Mouse (Mus musculus) urinary bladder, postnatal 10 days (tissue): ENCODE data around the gene Psmb8.

Experiments used
- DNase-seq: peaks from one replicate; pipeline ENCODE4 v3.0.0; 2022; ENCODE audit warnings: low spot score

Gene Psmb8

GRCm38 (mm10) chr17:34193468-34193867 lies 4.1 kb upstream of the Psmb8 start:
- DNase-seq, result no peak

- DNase-seq, result no peak
These were observed 2.8 kb upstream of the Psmb8 start for GRCm38 (mm10) chr17:34194723-34195122.

GRCm38 (mm10) chr17:34196491-34196890 lies 1.0 kb upstream of the Psmb8 start:
- DNase-seq, result no peak

DNA sequence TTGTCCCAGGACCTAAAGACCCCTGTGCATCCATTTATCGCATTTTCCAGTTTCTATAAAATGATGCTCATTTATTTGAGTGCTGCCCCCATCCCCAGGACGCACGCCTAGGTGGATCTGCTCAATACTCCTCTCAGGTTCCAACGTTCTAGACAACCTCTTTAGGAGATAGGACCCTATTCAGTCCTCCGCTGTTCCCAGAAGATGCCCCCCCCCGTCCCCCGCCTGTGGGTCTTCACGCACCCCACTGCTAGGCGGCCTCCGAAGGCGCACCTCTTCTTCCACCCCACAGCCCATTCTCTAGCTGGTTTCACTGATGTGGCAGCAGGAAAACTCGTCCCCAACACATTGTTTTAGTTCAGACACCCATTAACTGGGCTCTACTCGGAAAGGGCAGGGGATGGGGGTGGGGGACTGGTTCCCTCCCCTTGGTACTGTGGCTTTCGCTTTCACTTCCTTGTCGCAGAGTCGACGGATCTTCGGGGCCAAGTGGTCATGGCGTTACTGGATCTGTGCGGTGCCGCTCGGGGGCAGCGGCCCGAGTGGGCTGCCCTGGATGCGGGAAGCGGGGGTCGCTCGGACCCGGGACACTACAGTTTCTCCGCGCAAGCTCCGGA lies 491 bp downstream of the Psmb8 start:
- no peak for DNase-seq

DNA sequence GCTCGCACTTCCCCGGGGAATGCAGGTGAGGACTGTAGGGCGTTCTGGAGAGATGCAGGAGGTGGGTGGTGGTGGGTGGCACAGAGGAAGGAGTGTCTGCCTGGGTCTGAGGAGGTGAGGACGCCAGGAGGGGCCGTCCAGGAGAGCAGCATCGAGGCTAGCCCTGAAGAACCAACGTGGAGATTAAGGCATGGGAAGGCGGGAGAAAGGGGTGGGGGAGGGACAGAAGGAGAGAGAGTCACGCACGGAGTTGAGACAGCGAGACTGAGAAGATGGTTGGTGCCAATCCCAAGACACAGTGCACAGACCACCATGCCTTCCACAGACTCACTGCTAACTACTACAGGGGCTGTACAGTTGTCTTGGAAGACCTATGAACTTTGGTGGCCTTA lies 996 bp downstream of the Psmb8 start:
- DNase-seq, result no peak

- DNase-seq, result no peak
These were observed 1.6 kb downstream of the Psmb8 start for GRCm38 (mm10) chr17:34199050-34199619.

- DNase-seq, result no peak
These were observed 2.5 kb downstream of the Psmb8 start for GRCm38 (mm10) chr17:34200047-34200446.

DNA sequence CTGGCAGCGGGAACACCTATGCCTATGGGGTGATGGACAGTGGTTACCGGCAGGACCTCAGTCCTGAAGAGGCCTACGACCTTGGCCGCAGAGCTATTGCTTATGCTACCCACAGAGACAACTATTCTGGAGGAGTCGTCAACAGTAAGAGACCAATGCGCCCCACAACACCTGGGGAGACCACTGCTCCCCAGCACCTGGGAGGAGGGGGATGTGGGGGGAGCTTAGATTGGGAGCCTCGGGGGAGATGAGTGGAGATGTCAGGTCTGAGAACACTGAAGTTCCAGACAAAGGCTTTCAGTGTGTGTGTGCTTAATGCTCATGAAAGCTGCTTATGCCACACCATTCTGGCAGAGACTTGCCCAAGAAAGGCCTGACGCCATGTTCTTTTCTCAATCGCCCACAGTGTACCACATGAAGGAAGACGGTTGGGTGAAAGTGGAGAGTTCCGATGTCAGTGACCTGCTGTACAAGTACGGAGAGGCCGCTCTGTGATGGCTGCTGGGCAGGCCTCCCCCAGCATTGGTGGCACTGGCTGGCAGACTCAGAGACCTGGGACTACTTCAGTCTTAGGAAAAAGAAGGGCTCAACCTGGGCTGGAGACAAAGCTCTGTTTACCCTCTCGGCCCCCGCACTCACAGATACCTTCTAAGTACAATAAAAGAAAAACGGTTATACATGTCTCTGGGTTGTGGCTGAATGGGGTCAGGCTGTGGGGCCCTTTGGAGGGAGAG lies 3.4 kb downstream of the Psmb8 start:
- no peak for DNase-seq

DNA sequence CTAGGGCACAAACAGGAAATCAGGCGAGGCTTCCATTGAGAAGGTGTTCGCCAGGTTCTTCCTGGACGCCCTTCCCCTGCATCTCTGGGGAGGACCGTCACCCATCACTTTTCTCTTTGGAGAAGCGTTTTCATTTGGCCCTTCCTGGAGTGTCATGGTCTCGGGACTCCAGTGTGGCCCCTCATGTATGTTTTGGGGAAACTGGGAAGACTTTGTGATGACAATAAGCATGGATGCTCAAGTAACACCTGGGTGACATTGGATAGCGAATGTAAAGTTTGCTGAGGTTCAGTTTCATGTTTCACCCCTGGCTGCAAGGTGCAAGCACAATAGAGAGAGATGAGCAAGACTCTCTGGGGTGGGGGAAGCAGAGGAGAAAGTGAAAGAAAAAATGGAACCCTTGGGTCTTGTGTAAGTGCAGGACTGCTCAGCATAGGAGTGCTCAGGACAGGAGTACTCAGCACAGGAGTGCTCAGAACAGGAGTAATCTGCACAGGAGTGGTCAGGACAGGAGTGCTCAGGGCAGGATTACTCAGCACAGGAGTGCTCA lies 4.1 kb downstream of the Psmb8 start:
- DNase-seq, result no peak

GRCm38 (mm10) chr17:34202760-34203442 lies 5.4 kb downstream of the Psmb8 start:
- DNase-seq, result no peak

- DNase-seq, result no peak
These were observed 5.9 kb downstream of the Psmb8 start, which contains the start of gene Tap2 for GRCm38 (mm10) chr17:34203444-34203843. Gene Tap2 (plus strand): TSS chr17:34203527.

- DNase-seq, result peak; percentile 61
These were observed 6.9 kb downstream of the Psmb8 start for GRCm38 (mm10) chr17:34204303-34205010.

- no peak for DNase-seq
These were observed 7.7 kb downstream of the Psmb8 start for GRCm38 (mm10) chr17:34205021-34205745.

GRCm38 (mm10) chr17:34205746-34206176 lies 8.2 kb downstream of the Psmb8 start:
- no peak for DNase-seq

DNA sequence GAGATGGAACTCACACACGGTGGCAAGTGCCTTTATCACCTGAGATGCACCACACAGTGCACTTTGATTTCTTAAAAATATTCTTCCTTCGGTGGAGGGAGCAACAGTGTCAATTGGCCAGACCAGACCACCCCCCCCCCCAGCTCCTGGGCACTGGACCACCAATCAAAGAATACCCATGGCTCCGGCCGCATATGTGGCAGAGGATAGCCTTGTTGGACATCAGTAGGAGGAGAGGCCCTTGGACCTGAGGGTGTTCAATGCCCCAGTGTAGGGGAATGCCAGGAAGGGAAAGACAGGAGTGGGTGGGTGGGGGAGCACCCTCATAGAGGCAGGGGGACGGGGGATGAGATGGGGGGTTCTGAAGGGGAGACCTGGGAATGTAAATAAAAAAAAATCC lies 9.2 kb downstream of the Psmb8 start:
- DNase-seq, result no peak

GRCm38 (mm10) chr17:34207456-34207855 lies 9.9 kb downstream of the Psmb8 start:
- DNase-seq, result no peak

DNA sequence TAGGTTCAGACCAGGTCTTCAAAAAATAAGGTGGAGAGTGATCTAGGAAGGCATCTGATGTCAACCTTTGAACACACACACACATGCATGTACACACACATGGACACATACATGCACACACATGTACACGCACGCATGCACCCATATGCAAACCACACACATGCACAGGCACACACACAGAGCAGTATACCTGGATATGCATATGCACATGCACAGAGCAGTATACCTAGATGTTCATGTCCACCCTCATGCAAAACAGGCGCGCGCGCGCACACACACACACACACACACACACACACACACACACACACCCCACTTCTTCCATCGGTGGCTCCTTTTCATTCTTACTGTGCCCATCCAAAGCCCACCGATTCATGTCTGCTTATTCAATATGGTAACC lies 10.3 kb downstream of the Psmb8 start:
- no peak for DNase-seq

DNA sequence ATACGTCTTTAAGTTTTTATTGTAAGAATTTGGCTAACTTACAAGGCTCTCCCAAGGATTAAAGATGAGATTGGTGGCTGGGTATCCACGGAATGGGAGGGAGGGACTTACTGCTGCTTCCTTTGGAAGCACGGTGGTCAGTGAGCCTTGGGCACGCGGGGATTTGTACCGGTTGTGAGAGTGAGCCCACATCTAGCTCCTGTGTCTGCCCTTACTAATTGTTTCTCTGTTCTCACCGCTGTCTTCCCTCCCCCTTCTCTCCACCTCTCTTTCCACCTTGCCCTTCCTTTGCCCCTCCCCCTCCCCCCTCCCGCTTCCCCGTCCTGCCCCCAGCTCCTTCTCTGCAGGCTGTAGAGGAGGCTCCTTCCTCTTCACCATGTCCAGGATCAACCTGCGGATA lies 10.9 kb downstream of the Psmb8 start:
- no peak for DNase-seq

- DNase-seq, result no peak
These were observed 12.2 kb downstream of the Psmb8 start for GRCm38 (mm10) chr17:34209680-34210079.

- no peak for DNase-seq
These were observed 13.1 kb downstream of the Psmb8 start for GRCm38 (mm10) chr17:34210599-34210998.

GRCm38 (mm10) chr17:34211746-34212365 lies 14.3 kb downstream of the Psmb8 start:
- DNase-seq, result no peak
